Mouse (Mus musculus): ENCODE measurements at regions not wholly inside any gene's neighbourhood (a gene's known extent, or its start where the extent isn't known, plus 50 kb on each side); places are given as distances from the start of the nearest gene placed in this dataset.

DNA sequence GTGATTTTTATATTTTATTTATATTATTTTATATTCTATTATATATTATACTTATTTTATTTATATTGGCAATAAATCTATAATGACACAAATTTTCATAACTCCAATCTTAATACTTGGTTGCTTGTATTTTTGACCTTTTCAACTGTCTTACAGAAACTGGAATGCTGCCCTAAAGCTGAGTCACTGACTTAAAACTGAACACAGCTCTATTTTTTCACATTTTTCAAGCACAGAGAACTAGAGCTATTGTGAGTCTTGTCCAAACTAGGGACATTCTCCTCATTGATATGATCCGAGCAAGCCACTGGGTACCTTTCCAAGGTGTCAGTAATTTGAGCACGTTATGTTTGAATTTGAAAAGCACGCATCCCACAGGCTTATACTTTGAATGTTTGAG is 589.7 kb downstream of the Tmem182 start:
- TF ChIP-seq CTCF (IDR thresholded peaks at IDR 0.05; ENCODE audit: low read depth) (no peak), EP300 (IDR thresholded peaks at IDR 0.05; ENCODE audit: low read depth) (no peak)

All from heart, postnatal 0 days (tissue).